Mouse (Mus musculus) hindbrain, embryonic 16.5 days (tissue): Measurements from ENCODE around the gene Rbm34. TPM values are rescaled to one million over a fixed set of nuclear protein-coding genes. Genes with fewer than 3 reads are reported as not detected.

ENCODE experiments used
- ATAC-seq: fragments of 200-750 bp; cut with Nextera tagmentation; 2 replicates; pipeline ENCODE4 v1.8.0; 2017; ENCODE audit warnings: moderate TSS enrichment, moderate library complexity
- H3K27ac ChIP-seq: fragments of 300-500 bp; sonication (generic); 2 replicates; pipeline ENCODE4 v1.5.1; 2014; ENCODE audit warnings: low read depth, mild to moderate bottlenecking, control low read depth, low read length, moderate library complexity
- H3K27me3 ChIP-seq: fragments of 300-500 bp; sonication (generic); replicated peaks from 2 replicates; pipeline ENCODE4 v1.6.1; 2014; ENCODE audit warnings: low read length; ENCODE audit not compliant: control insufficient read depth, insufficient read depth
- H3K36me3 ChIP-seq: fragments of 300-500 bp; sonication (generic); 2 replicates; pipeline ENCODE4 v1.6.1; 2014; ENCODE audit warnings: mild to moderate bottlenecking, low read length, moderate library complexity, mixed read lengths; ENCODE audit not compliant: control insufficient read depth, insufficient read depth
- H3K4me1 ChIP-seq: fragments of 300-500 bp; sonication (generic); 2 replicates; pipeline ENCODE4 v1.6.1; 2014; ENCODE audit warnings: low read depth, low read length; ENCODE audit not compliant: control insufficient read depth, insufficient read depth
- H3K4me2 ChIP-seq: fragments of 300-500 bp; sonication (generic); 2 replicates; pipeline ENCODE4 v1.6.1; 2014; ENCODE audit warnings: mild to moderate bottlenecking, low read length, control low read depth, moderate library complexity
- H3K4me3 ChIP-seq: fragments of 300-500 bp; sonication (generic); 2 replicates; pipeline ENCODE4 v1.5.1; 2014; ENCODE audit warnings: mild to moderate bottlenecking, low read length, control low read depth, moderate library complexity
- H3K9ac ChIP-seq: fragments of 300-500 bp; sonication (generic); 2 replicates; pipeline ENCODE4 v1.6.1; 2014; ENCODE audit warnings: low read depth, mild to moderate bottlenecking, control low read depth, low read length, moderate library complexity
- H3K9me3 ChIP-seq: fragments of 300-500 bp; sonication (generic); 2 replicates; pipeline ENCODE4 v1.6.1; 2014; ENCODE audit warnings: mild to moderate bottlenecking, low read length, moderate library complexity; ENCODE audit not compliant: control insufficient read depth
- WGBS: fragments of 180-500 bp; shearing (Covaris S2); extraction: QIAGEN DNeasy Blood & Tissue Kit; methylation state at CpG from one replicate; pipeline ENCODE4 v1.1.7; 2014; 5-methylcytosine and 5-hydroxymethylcytosine counted together
- polyA plus RNA-seq: library from polyadenylated mRNA; unstranded; fragments of >200 nt; fragmentation: Nextera tagmentation; extraction: Ambion mirVana; gene quantifications from 2 replicates; pipeline ENCODE4 v1.2.1, GENCODE M21; 2015

Gene Rbm34
- polyA plus RNA-seq, 1 experiment from 2014 or later = 20.5 TPM

- H3K36me3 ChIP-seq = no peaks in the 10 kb centered on the region
- H3K27ac ChIP-seq = no peak overlapping the region; the same call in 1 of the 2 replicates
- no peak overlapping the region for H3K4me3 ChIP-seq
- H3K9ac ChIP-seq = no peak overlapping the region
- no peaks in the 10 kb centered on the region; the same call in 1 of the 2 replicates for H3K9me3 ChIP-seq
- H3K4me2 ChIP-seq = no peak overlapping the region
- H3K4me1 ChIP-seq = no peaks in the 10 kb centered on the region; the same call in none of the 2 replicates
- no peaks in the 10 kb centered on the region for H3K27me3 ChIP-seq
- no peak for ATAC-seq
- 90% methylated on average over 9 of the region's 9 CpGs for WGBS
Observed at GRCm38 (mm10) chr8:126907968-126908367, 62.9 kb downstream of the Rbm34 start.

- Histone ChIP-seq H3K4me3 (no peak overlapping the region), H3K36me3 (no peaks in the 10 kb centered on the region), H3K9me3 (no peaks in the 10 kb centered on the region; the same call in 1 of the 2 replicates), H3K27me3 (no peaks in the 10 kb centered on the region), H3K4me2 (no peak overlapping the region), H3K9ac (no peak overlapping the region), H3K4me1 (no peaks in the 10 kb centered on the region; the same call in 1 of the 2 replicates), H3K27ac (no peak overlapping the region; the same call in 1 of the 2 replicates)
- 55% methylated on average over 3 of the region's 3 CpGs for WGBS
- ATAC-seq = peak; percentile 89
Observed at GRCm38 (mm10) chr8:126907374-126907773, 63.5 kb downstream of the Rbm34 start.

- Histone ChIP-seq H3K4me3 (no peak overlapping the region), H3K4me1 (no peaks in the 10 kb centered on the region; the same call in 1 of the 2 replicates), H3K36me3 (no peaks in the 10 kb centered on the region), H3K27ac (no peak overlapping the region), H3K4me2 (no peak overlapping the region), H3K9ac (no peak overlapping the region), H3K27me3 (no peaks in the 10 kb centered on the region), H3K9me3 (no peaks in the 10 kb centered on the region; the same call in 1 of the 2 replicates)
- no peak for ATAC-seq
- WGBS = 92% methylated on average over 3 of the region's 3 CpGs
Observed at GRCm38 (mm10) chr8:126905387-126905786, 65.5 kb downstream of the Rbm34 start.

GRCm38 (mm10) chr8:126903927-126904326, 66.9 kb downstream of the Rbm34 start:
- Histone ChIP-seq H3K4me2 (no peak overlapping the region), H3K9me3 (no peaks in the 10 kb centered on the region; the same call in 1 of the 2 replicates), H3K4me3 (no peak overlapping the region), H3K4me1 (no peaks in the 10 kb centered on the region; the same call in 1 of the 2 replicates), H3K27ac (no peak overlapping the region), H3K27me3 (no peaks in the 10 kb centered on the region), H3K36me3 (no peaks in the 10 kb centered on the region), H3K9ac (no peak overlapping the region)
- no peak for ATAC-seq
- 88% methylated on average over 9 of the region's 9 CpGs for WGBS

- Histone ChIP-seq H3K4me3 (no peak overlapping the region), H3K27ac (no peak overlapping the region), H3K4me1 (no peaks in the 10 kb centered on the region; the same call in 1 of the 2 replicates), H3K36me3 (no peaks in the 10 kb centered on the region), H3K9me3 (no peaks in the 10 kb centered on the region; the same call in 1 of the 2 replicates), H3K4me2 (no peak overlapping the region), H3K9ac (no peak overlapping the region), H3K27me3 (no peaks in the 10 kb centered on the region)
- 72% methylated on average over 9 of the region's 9 CpGs for WGBS
- ATAC-seq = no peak
Observed at GRCm38 (mm10) chr8:126903224-126903895, 67.5 kb downstream of the Rbm34 start.

- H3K27ac ChIP-seq = no peak overlapping the region
- H3K27me3 ChIP-seq = no peaks in the 10 kb centered on the region
- 81% methylated on average over 1 of the region's 1 CpGs for WGBS
- no peaks in the 10 kb centered on the region for H3K36me3 ChIP-seq
- ATAC-seq = no peak
- no peaks in the 10 kb centered on the region; the same call in 1 of the 2 replicates for H3K9me3 ChIP-seq
- H3K4me1 ChIP-seq = no peaks in the 10 kb centered on the region
- H3K4me2 ChIP-seq = no peak overlapping the region
- H3K9ac ChIP-seq = no peak overlapping the region
- H3K4me3 ChIP-seq = no peak overlapping the region
Observed at GRCm38 (mm10) chr8:126901612-126902011, 69.3 kb downstream of the Rbm34 start.

- 68% methylated on average over 2 of the region's 2 CpGs for WGBS
- Histone ChIP-seq H3K9me3 (no peaks in the 10 kb centered on the region; the same call in 1 of the 2 replicates), H3K36me3 (no peaks in the 10 kb centered on the region), H3K4me2 (no peak overlapping the region), H3K4me1 (no peaks in the 10 kb centered on the region), H3K27me3 (no peaks in the 10 kb centered on the region), H3K27ac (no peak overlapping the region), H3K9ac (no peak overlapping the region), H3K4me3 (no peak overlapping the region)
- ATAC-seq = no peak
Observed at GRCm38 (mm10) chr8:126901049-126901448, 69.8 kb downstream of the Rbm34 start.

Other genes starting within 250 kb of the Rbm34 start
- 217 and 231 TPM in 2 replicates for gene Tomm20, start 25.2 kb downstream of the Rbm34 start, polyA plus RNA-seq
- gene Pard3, start 92.8 kb upstream of the Rbm34 start, polyA plus RNA-seq = 12.1 and 14.3 TPM in 2 replicates